Mouse (Mus musculus) myocyte (in vitro differentiated cells): ENCODE results near the gene Ramp2. TPM values are rescaled to one million over a fixed set of nuclear protein-coding genes. Genes with fewer than 3 reads are reported as not detected.
A peak's percentile ranks its signal among the peaks of the same experiment; 100 is the strongest.

Experiments
- H3K27me3 ChIP-seq: one replicate; pipeline ENCODE4 v1.6.1; 2011; ENCODE audit not compliant: control insufficient read depth, insufficient read depth, insufficient read length
- H3K36me3 ChIP-seq: one replicate; pipeline ENCODE4 v1.6.1; 2011; ENCODE audit not compliant: control insufficient read depth, insufficient read depth
- H3K4me2 ChIP-seq: one replicate; pipeline ENCODE4 v1.6.1; 2011; ENCODE audit warnings: low read depth, control low read depth
- H3K4me3 ChIP-seq: one replicate; pipeline ENCODE4 v1.5.1; 2011; ENCODE audit warnings: mild to moderate bottlenecking, control low read depth, moderate library complexity
- H3K79me2 ChIP-seq: one replicate; pipeline ENCODE4 v1.6.1; 2011; ENCODE audit not compliant: control insufficient read depth, insufficient read depth
- H3ac ChIP-seq: one replicate; pipeline ENCODE4 v1.6.1; 2011; ENCODE audit not compliant: control insufficient read depth, insufficient read length
- CEBPB ChIP-seq: IDR thresholded peaks from 2 replicates; pipeline ENCODE4 v1.6.1; 2011; ENCODE audit warnings: mild to moderate bottlenecking, moderate library complexity; ENCODE audit not compliant: poor library complexity, insufficient read depth, severe bottlenecking
- E2F4 ChIP-seq: IDR thresholded peaks from one replicate; pipeline ENCODE4 v1.6.1; 2011; ENCODE audit warnings: mild to moderate bottlenecking, control low read depth, moderate library complexity; ENCODE audit not compliant: insufficient read depth
- MAX ChIP-seq: IDR thresholded peaks from one replicate; pipeline ENCODE4 v1.6.1; 2011; ENCODE audit warnings: low read depth, mild to moderate bottlenecking, control low read depth
- MYOD1 ChIP-seq, 3 experiments: IDR thresholded peaks; one replicate each; pipeline ENCODE4 v1.6.1; 2011; ENCODE audit warnings: control low read depth in 2 of 3, low read depth in 2 of 3, mild to moderate bottlenecking in 2 of 3, moderate library complexity in 1 of 3; ENCODE audit not compliant: insufficient read length in 2 of 3, control insufficient read depth in 1 of 3
- MYOG ChIP-seq, 3 experiments: IDR thresholded peaks; one replicate each; pipeline ENCODE4 v1.6.1; 2011; ENCODE audit warnings: control low read depth in 2 of 3, low read depth in 2 of 3, mild to moderate bottlenecking in 2 of 3; ENCODE audit not compliant: insufficient read length in 2 of 3, control insufficient read depth in 1 of 3, insufficient read depth in 1 of 3
- POLR2A ChIP-seq: IDR thresholded peaks from one replicate; pipeline ENCODE4 v1.6.1; 2011; ENCODE audit warnings: low read depth, mild to moderate bottlenecking, control low read depth, moderate library complexity; ENCODE audit not compliant: insufficient read length
- POLR2AphosphoS2 ChIP-seq: IDR thresholded peaks from one replicate; pipeline ENCODE4 v1.6.1; 2011; ENCODE audit warnings: low read depth, control low read depth; ENCODE audit not compliant: insufficient read length
- REST ChIP-seq: IDR thresholded peaks from one replicate; pipeline ENCODE4 v1.6.1; 2011; ENCODE audit warnings: mild to moderate bottlenecking, control low read depth, moderate library complexity; ENCODE audit not compliant: insufficient read depth, insufficient read length
- SRF ChIP-seq: IDR thresholded peaks from one replicate; pipeline ENCODE4 v1.6.1; 2011; ENCODE audit warnings: low read depth; ENCODE audit not compliant: control insufficient read depth, insufficient read length
- TCF12 ChIP-seq: IDR thresholded peaks from one replicate; pipeline ENCODE4 v1.6.1; 2011; ENCODE audit warnings: mild to moderate bottlenecking, control low read depth; ENCODE audit not compliant: poor library complexity, insufficient read depth, severe bottlenecking
- TCF3 ChIP-seq: IDR thresholded peaks from one replicate; pipeline ENCODE4 v1.6.1; 2011; ENCODE audit warnings: low read depth, control low read depth; ENCODE audit not compliant: insufficient read length
- USF1 ChIP-seq: IDR thresholded peaks from one replicate; pipeline ENCODE4 v1.6.1; 2011; ENCODE audit warnings: low read depth, mild to moderate bottlenecking, control low read depth, moderate library complexity
- polyA plus RNA-seq: library from polyadenylated mRNA; unstranded; fragments of >200 nt; fragmentation: generic; extraction: Trizol; gene quantifications from one replicate; pipeline ENCODE4 v1.2.1, GENCODE M21; 2012; ENCODE audit warnings: missing spikeins

Gene Ramp2
- polyA plus RNA-seq, 1 experiment, result 2.5 TPM

DNA sequence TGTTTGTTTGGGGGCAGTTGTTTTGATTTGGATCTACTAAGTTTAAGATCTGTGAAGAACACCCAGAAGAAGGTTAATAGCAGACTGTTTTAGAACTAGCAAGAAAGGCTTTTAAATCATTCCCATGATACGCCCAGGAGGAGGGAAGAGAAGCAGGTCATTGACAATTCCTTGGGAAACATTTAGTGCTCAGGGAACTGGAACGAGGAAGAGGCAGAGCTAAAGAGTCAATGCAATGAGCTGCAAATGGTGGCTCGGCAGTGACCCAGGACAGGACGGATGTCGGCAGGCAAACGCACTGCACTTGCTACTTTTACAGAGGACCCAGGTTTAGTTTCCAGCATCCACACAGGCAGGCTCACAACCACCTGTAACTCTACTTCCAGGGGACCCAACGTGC lies 35.0 kb downstream of the Ramp2 start:
- Histone ChIP-seq H3K4me2 (no peak overlapping the region), H3K4me3 (no peak overlapping the region), H3K79me2 (no peaks in the 10 kb centered on the region), H3ac (no peak overlapping the region), H3K36me3 (no peaks in the 10 kb centered on the region), H3K27me3 (no peaks in the 10 kb centered on the region)
- TF ChIP-seq TCF3, result no peak
- TF ChIP-seq POLR2AphosphoS2, result no peak
- TF ChIP-seq MYOG (IDR thresholded peaks at IDR 0.05; ENCODE audit: control insufficient read depth in 1 of 3, insufficient read depth in 1 of 3, insufficient read length in 2 of 3, low read depth in 2 of 3), result no peak
- TF ChIP-seq USF1, result no peak
- TF ChIP-seq SRF, result no peak
- no peak for TF ChIP-seq REST
- no peak for TF ChIP-seq MYOD1 (IDR thresholded peaks at IDR 0.05; ENCODE audit: control insufficient read depth in 1 of 3, insufficient read length in 2 of 3, low read depth in 2 of 3)
- no peak for TF ChIP-seq MAX

DNA sequence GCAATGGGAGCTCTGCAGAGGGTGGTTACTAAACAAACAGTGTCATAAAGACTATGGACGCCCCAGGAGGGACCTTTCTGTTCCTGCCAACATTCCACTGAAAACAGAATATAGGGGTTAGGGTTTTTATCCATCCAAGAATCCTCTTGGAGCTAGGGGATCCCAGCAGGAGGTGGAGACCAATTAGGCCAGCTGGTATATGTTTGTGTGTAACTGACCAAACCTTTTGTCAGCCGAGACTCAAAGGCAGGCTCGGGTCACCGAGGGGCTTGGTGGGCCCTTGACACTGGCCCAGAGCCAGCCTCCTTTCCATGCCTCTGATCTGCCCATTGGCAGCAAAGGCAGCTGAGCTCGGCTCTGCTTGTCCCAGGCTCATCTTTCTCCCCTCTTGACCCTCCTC lies 37.1 kb downstream of the Ramp2 start:
- TF ChIP-seq E2F4 (no peak), TCF12 (no peak), REST (no peak), POLR2A (no peak), MAX (no peak)
- no peaks in the 10 kb centered on the region for H3K27me3 ChIP-seq
- peaks cover 4% of the 10 kb centered on the region for H3K36me3 ChIP-seq
- H3K4me2 ChIP-seq, result no peak overlapping the region
- no peak overlapping the region for H3ac ChIP-seq
- H3K79me2 ChIP-seq, result no peaks in the 10 kb centered on the region
- no peak overlapping the region for H3K4me3 ChIP-seq

DNA sequence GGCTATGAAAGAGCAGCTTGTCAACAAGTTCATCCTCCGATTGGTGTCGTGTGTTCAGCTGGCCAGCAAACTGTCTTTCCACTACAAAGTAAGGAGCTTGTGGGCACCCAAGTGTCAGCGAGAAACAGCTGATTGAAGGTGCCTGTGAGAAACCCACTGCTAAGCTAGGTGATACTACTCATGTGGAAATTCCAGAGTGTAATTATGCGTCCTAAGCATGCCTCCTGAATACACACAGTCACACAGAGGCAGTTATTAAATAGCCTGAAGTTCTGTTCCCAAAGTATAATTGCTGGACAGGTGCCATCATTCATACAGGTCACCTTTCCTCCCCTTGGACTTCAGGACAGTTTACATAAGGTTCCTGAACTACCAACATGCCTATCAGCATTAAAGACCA lies 38.0 kb downstream of the Ramp2 start:
- H3ac ChIP-seq, result no peak overlapping the region
- H3K4me3 ChIP-seq, result no peak overlapping the region
- no peak overlapping the region for H3K4me2 ChIP-seq
- H3K27me3 ChIP-seq, result no peaks in the 10 kb centered on the region
- no peaks in the 10 kb centered on the region for H3K79me2 ChIP-seq
- TF ChIP-seq TCF3 (no peak), MYOD1 (IDR thresholded peaks at IDR 0.05; ENCODE audit: control insufficient read depth in 1 of 3, insufficient read length in 2 of 3, low read depth in 2 of 3) (no peak), REST (no peak), TCF12 (no peak), MYOG (IDR thresholded peaks at IDR 0.05; ENCODE audit: control insufficient read depth in 1 of 3, insufficient read depth in 1 of 3, insufficient read length in 2 of 3, low read depth in 2 of 3) (no peak), USF1 (no peak)
- H3K36me3 ChIP-seq, result peaks cover 10% of the 10 kb centered on the region

DNA sequence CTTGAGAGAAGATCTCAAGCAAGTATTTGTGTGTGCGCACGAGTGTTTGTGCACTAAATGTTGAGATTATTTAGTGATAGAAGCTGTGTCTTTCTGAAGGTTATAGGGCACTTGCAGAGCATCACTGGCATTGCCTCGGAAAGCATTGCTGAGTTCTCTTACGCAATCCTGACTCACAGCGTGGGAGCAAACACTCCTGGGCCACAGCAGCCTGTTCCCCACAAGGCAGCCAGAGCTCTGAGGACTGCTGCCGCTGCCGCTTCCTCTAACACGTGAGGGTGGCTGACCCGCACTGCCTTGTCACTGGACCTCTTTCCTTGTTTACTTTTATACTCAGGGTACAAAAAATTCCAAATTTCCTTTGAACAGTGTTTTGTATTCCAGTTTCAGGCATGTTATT lies 41.5 kb downstream of the Ramp2 start:
- H3K4me3 ChIP-seq, result no peak overlapping the region
- H3K4me2 ChIP-seq, result no peak overlapping the region
- no peak overlapping the region for H3ac ChIP-seq
- H3K27me3 ChIP-seq, result no peaks in the 10 kb centered on the region
- TF ChIP-seq USF1, result no peak
- TF ChIP-seq CEBPB, result peak; percentile 88
- H3K79me2 ChIP-seq, result no peaks in the 10 kb centered on the region
- peaks cover 28% of the 10 kb centered on the region for H3K36me3 ChIP-seq

DNA sequence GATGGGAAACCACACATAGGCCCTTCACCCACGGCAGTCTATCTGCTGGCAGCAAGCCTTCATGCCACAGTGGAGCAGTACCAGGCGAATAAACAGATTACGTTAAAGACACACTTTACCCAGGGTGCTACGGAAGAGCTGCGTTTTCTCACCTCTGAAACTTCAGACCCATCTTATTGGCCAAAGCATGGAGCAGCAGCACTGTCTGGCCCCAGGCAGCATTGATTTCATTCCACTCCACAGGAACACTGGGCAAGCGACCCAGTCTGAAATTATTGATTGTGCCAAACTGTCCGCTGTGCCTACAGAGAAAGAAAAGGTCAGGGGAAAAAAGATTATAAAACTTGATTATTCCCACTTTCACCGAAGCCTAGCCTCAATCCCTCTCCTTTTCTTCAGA lies 45.4 kb downstream of the Ramp2 start:
- TF ChIP-seq E2F4 (no peak), CEBPB (no peak), POLR2AphosphoS2 (no peak), SRF (no peak), MYOG (IDR thresholded peaks at IDR 0.05; ENCODE audit: control insufficient read depth in 1 of 3, insufficient read depth in 1 of 3, insufficient read length in 2 of 3, low read depth in 2 of 3) (no peak), TCF12 (no peak), USF1 (no peak), MAX (no peak), POLR2A (no peak), MYOD1 (IDR thresholded peaks at IDR 0.05; ENCODE audit: control insufficient read depth in 1 of 3, insufficient read length in 2 of 3, low read depth in 2 of 3) (no peak), REST (no peak), TCF3 (no peak)
- Histone ChIP-seq H3K27me3 (no peaks in the 10 kb centered on the region), H3ac (no peak overlapping the region), H3K79me2 (no peaks in the 10 kb centered on the region), H3K36me3 (peaks cover 58% of the 10 kb centered on the region), H3K4me2 (no peak overlapping the region), H3K4me3 (no peak overlapping the region)
